Mouse (Mus musculus) CH12.LX (cell line): Measurements from ENCODE around the gene Rbfox1. TPM values are rescaled to one million over a fixed set of nuclear protein-coding genes. Genes with fewer than 3 reads are reported as not detected.

ENCODE experiments used
- DNase-seq: peaks from one replicate; pipeline ENCODE4 v3.0.0-alpha.2; 2013; ENCODE audit errors: extremely low read depth
- H3K27ac ChIP-seq: 2 replicates; pipeline ENCODE4 v1.5.1; 2012; ENCODE audit warnings: low read depth, mild to moderate bottlenecking, control low read depth, moderate library complexity; ENCODE audit not compliant: insufficient read depth
- H3K27me3 ChIP-seq: replicated peaks from 2 replicates; pipeline ENCODE3; 2012; ENCODE audit warnings: inconsistent platforms
- H3K36me3 ChIP-seq, 2 experiments: replicated peaks in 1 of 2; 2 replicates each; pipeline versions ENCODE3 to v1.6.1; 2012; ENCODE audit warnings: inconsistent platforms in 1 of 2, low read length in 1 of 2, mild to moderate bottlenecking in 1 of 2, mixed read lengths in 1 of 2, moderate library complexity in 1 of 2; ENCODE audit not compliant: control insufficient read depth in 1 of 2, insufficient read depth in 1 of 2
- H3K4me1 ChIP-seq, 2 experiments: 2 replicates each; pipeline ENCODE4 v1.6.1; 2012; ENCODE audit warnings: inconsistent platforms in 1 of 2, moderate library complexity in 1 of 2; ENCODE audit not compliant: insufficient read depth in 2 of 2, control insufficient read depth in 1 of 2
- H3K4me2 ChIP-seq: 2 replicates; pipeline ENCODE4 v1.6.1; 2012; ENCODE audit warnings: low read depth, mild to moderate bottlenecking, control low read depth; ENCODE audit not compliant: poor library complexity, insufficient read depth, severe bottlenecking
- H3K4me3 ChIP-seq, 3 experiments: fragments of 150-350 bp in 1 of 3; sonication (generic) in 1 of 3; replicated peaks in 1 of 3; 2 replicates each; pipeline versions ENCODE3 to v1.5.1; 2011 to 2012; ENCODE audit warnings: low read depth in 2 of 3, low read length in 2 of 3, mild to moderate bottlenecking in 2 of 3, moderate library complexity in 2 of 3, control low read depth in 1 of 3, improper control_type of control experiment in 1 of 3, inconsistent platforms in 1 of 3, mixed read lengths in 1 of 3; ENCODE audit not compliant: poor library complexity in 1 of 3
- H3K79me2 ChIP-seq: replicated peaks from 2 replicates; pipeline ENCODE4 v1.6.1; 2012; ENCODE audit warnings: mild to moderate bottlenecking, moderate library complexity; ENCODE audit not compliant: control insufficient read depth, poor library complexity, insufficient read depth, severe bottlenecking; ENCODE audit errors: extremely low read depth
- H3K9ac ChIP-seq: 2 replicates; pipeline ENCODE4 v1.6.1; 2012; ENCODE audit warnings: low read depth, mild to moderate bottlenecking, control low read depth, moderate library complexity; ENCODE audit not compliant: insufficient read depth
- H3K9me3 ChIP-seq: replicated peaks from 2 replicates; pipeline ENCODE3; 2012; ENCODE audit warnings: low read length, inconsistent platforms, mixed read lengths
- BHLHE40 ChIP-seq: IDR thresholded peaks from 2 replicates; pipeline ENCODE4 v1.6.1; 2011; ENCODE audit warnings: mild to moderate bottlenecking, low read depth, low read length, improper control_type of control experiment
- CHD1 ChIP-seq: IDR thresholded peaks from 2 replicates; pipeline ENCODE4 v1.6.1; 2012; ENCODE audit warnings: low read depth, low read length, improper control_type of control experiment, inconsistent platforms
- CHD2 ChIP-seq: IDR thresholded peaks from 2 replicates; pipeline ENCODE4 v1.6.1; 2011; ENCODE audit warnings: low read length, improper control_type of control experiment
- CTCF ChIP-seq, 2 experiments: IDR thresholded peaks in 1 of 2; conservative IDR thresholded peaks in 1 of 2; 2 replicates each; pipeline ENCODE4 v1.5.1; 2011 to 2012; ENCODE audit warnings: low read depth in 2 of 2, low read length in 2 of 2, improper control_type of control experiment in 1 of 2, inconsistent platforms in 1 of 2, mild to moderate bottlenecking in 1 of 2, moderate library complexity in 1 of 2
- E2F4 ChIP-seq: IDR thresholded peaks from 2 replicates; pipeline ENCODE4 v1.6.1; 2011; ENCODE audit warnings: low read depth, low read length, improper control_type of control experiment; ENCODE audit not compliant: insufficient replicate concordance
- EP300 ChIP-seq: IDR thresholded peaks from 2 replicates; pipeline ENCODE4 v1.6.1; 2011; ENCODE audit warnings: low read length, improper control_type of control experiment
- GABPA ChIP-seq: IDR thresholded peaks from 2 replicates; pipeline ENCODE4 v1.6.1; 2012; ENCODE audit warnings: low read depth, low read length, improper control_type of control experiment, inconsistent platforms; ENCODE audit not compliant: insufficient replicate concordance
- JUN ChIP-seq: IDR thresholded peaks from 2 replicates; pipeline ENCODE4 v1.6.1; 2011; ENCODE audit warnings: low read depth, mild to moderate bottlenecking, low read length, improper control_type of control experiment, moderate library complexity; ENCODE audit not compliant: insufficient read depth
- JUND ChIP-seq: conservative IDR thresholded peaks from 2 replicates; pipeline ENCODE4 v1.6.1; 2011; ENCODE audit warnings: low read depth, low read length, improper control_type of control experiment
- MAX ChIP-seq: IDR thresholded peaks from 2 replicates; pipeline ENCODE4 v1.6.1; 2011; ENCODE audit warnings: low read length, improper control_type of control experiment
- MAZ ChIP-seq: IDR thresholded peaks from 2 replicates; pipeline ENCODE4 v1.6.1; 2012; ENCODE audit warnings: low read depth, mild to moderate bottlenecking, inconsistent platforms, low read length, improper control_type of control experiment, moderate library complexity
- MEF2A ChIP-seq: IDR thresholded peaks from 2 replicates; pipeline ENCODE4 v1.6.1; 2014; ENCODE audit warnings: low read depth, mild to moderate bottlenecking, inconsistent platforms, low read length, improper control_type of control experiment, borderline replicate concordance
- MYC ChIP-seq: IDR thresholded peaks from 2 replicates; pipeline ENCODE4 v1.6.1; 2011; ENCODE audit warnings: low read depth, mild to moderate bottlenecking, improper control_type of control experiment, low read length
- NRF1 ChIP-seq: IDR thresholded peaks from 2 replicates; pipeline ENCODE4 v1.6.1; 2014; ENCODE audit warnings: low read depth, mild to moderate bottlenecking, inconsistent platforms, low read length, improper control_type of control experiment, moderate library complexity
- PAX5 ChIP-seq: IDR thresholded peaks from 2 replicates; pipeline ENCODE4 v1.6.1; 2012; ENCODE audit warnings: low read length, inconsistent platforms, mixed read lengths
- RAD21 ChIP-seq: IDR thresholded peaks from 2 replicates; pipeline ENCODE4 v1.6.1; 2011; ENCODE audit warnings: low read depth, mild to moderate bottlenecking, low read length, improper control_type of control experiment, moderate library complexity
- RCOR1 ChIP-seq: conservative IDR thresholded peaks from 2 replicates; pipeline ENCODE4 v1.6.1; 2012; ENCODE audit warnings: low read depth, mild to moderate bottlenecking, inconsistent platforms, low read length, improper control_type of control experiment
- SIN3A ChIP-seq: IDR thresholded peaks from 2 replicates; pipeline ENCODE4 v1.6.1; 2012; ENCODE audit warnings: low read length, improper control_type of control experiment, inconsistent platforms
- SMC3 ChIP-seq: IDR thresholded peaks from 2 replicates; pipeline ENCODE4 v1.6.1; 2011; ENCODE audit warnings: low read depth, low read length, improper control_type of control experiment
- TBP ChIP-seq: conservative IDR thresholded peaks from 2 replicates; pipeline ENCODE4 v1.6.1; 2011; ENCODE audit warnings: low read depth, low read length, improper control_type of control experiment
- TCF12 ChIP-seq: IDR thresholded peaks from 2 replicates; pipeline ENCODE4 v1.6.1; 2014; ENCODE audit warnings: low read depth, mild to moderate bottlenecking, inconsistent platforms, low read length, improper control_type of control experiment
- UBTF ChIP-seq: IDR thresholded peaks from 2 replicates; pipeline ENCODE4 v1.6.1; 2012; ENCODE audit warnings: low read depth, mild to moderate bottlenecking, inconsistent platforms, low read length, improper control_type of control experiment, moderate library complexity
- USF2 ChIP-seq: conservative IDR thresholded peaks from 2 replicates; pipeline ENCODE4 v1.6.1; 2011; ENCODE audit warnings: low read depth, low read length, improper control_type of control experiment
- ZMIZ1 ChIP-seq: IDR thresholded peaks from 2 replicates; pipeline ENCODE4 v1.6.1; 2012; ENCODE audit warnings: low read depth, mild to moderate bottlenecking, inconsistent platforms, low read length, improper control_type of control experiment
- ZNF384 ChIP-seq: IDR thresholded peaks from 2 replicates; pipeline ENCODE4 v1.6.1; 2012; ENCODE audit warnings: low read depth, low read length, improper control_type of control experiment, inconsistent platforms
- dilution Hi-C: fragments of 300-500 bp; cut with MboI; formaldehyde crosslinking; loops from 2 replicates; pipeline ENCODE4 v1.14.3; 2020; ENCODE audit warnings: low sequenced_read_pairs; ENCODE audit not compliant: extremely low pct_unique_long_range_greater_than_20kb, extremely low pct_ligation_motif_present
- in situ Hi-C: fragments of 300-500 bp; cut with MboI; formaldehyde crosslinking; loops from 3 replicates; pipeline ENCODE4 v1.14.3; 2019; ENCODE audit warnings: low sequenced_read_pairs, low pct_ligation_motif_present, low pct_unique_long_range_greater_than_20kb, mixed read lengths
- polyA plus RNA-seq: library from polyadenylated mRNA; unstranded; fragments of >175 nt; gene quantifications from 2 replicates; pipeline ENCODE4 v1.2.1, GENCODE M21; 2012; ENCODE audit warnings: low read depth; ENCODE audit not compliant: insufficient read length
- total RNA-seq, 2 experiments: library from RNA; depleted of rRNA; stranded (reverse); fragments of 300-350 nt in 1 of 2; fragments of >200 nt in 1 of 2; gene quantifications; 2 replicates each; pipeline ENCODE4 v1.2.3; 2012 to 2014

Rbfox1 gene
- total and polyA plus RNA-seq, 3 experiments = not detected

DNA sequence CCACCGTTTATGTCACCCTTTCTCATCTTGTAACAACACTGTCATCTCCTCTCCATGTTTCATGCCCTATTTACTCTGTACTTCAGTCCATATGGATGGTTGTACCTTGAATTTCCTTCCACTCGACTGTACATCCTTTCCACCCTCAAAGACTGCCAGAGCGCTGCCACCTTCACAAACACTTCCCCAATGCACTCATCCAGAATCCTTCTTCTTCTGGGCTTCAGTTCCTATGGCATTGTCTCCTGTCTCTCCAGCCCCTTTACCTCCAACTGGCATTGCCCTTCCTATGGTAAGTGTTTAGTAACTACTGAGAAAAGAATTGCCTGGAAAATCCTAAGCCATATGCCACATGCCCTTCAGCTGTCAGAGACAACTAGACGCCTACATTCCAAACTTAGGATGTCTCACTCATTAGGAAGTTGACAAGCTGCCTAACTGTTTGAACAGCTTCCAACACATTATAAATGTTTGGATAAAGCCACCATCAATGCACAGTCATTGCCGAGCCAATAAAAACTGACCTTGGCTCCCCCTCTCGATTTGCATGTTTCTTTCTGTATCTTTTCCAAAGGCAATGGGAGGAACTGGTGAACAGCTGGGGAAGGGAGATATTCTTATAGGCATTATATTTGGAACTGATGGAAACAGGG, 505.2 kb downstream of the Rbfox1 start:
- TF ChIP-seq UBTF (no peak), MAX (no peak), SIN3A (no peak), JUN (no peak), RAD21 (no peak), SMC3 (no peak), CHD1 (no peak), GABPA (no peak), CTCF (conservative IDR thresholded peaks at IDR 0.05 in 1 of 2, IDR thresholded peaks at IDR 0.05 in 1 of 2; ENCODE audit: low read depth in 2 of 2, low read length in 2 of 2) (no peak), MEF2A (no peak), NRF1 (no peak), BHLHE40 (no peak), TCF12 (no peak), E2F4 (no peak), JUND (no peak), CHD2 (no peak), MAZ (no peak), ZMIZ1 (no peak)
- Histone ChIP-seq H3K4me2 (no peak overlapping the region), H3K9ac (no peak overlapping the region), H3K27ac (no peak overlapping the region), H3K9me3 (peaks cover 73% of the 10 kb centered on the region), H3K36me3 (no peaks in the 10 kb centered on the region), H3K79me2 (no peaks in the 10 kb centered on the region), H3K4me3 (no peak overlapping the region), H3K27me3 (no peaks in the 10 kb centered on the region), H3K4me1 (no peaks in the 10 kb centered on the region)
- no peak for DNase-seq
- in situ Hi-C loops = no loop called here
- dilution Hi-C loops = no loop called here

DNA sequence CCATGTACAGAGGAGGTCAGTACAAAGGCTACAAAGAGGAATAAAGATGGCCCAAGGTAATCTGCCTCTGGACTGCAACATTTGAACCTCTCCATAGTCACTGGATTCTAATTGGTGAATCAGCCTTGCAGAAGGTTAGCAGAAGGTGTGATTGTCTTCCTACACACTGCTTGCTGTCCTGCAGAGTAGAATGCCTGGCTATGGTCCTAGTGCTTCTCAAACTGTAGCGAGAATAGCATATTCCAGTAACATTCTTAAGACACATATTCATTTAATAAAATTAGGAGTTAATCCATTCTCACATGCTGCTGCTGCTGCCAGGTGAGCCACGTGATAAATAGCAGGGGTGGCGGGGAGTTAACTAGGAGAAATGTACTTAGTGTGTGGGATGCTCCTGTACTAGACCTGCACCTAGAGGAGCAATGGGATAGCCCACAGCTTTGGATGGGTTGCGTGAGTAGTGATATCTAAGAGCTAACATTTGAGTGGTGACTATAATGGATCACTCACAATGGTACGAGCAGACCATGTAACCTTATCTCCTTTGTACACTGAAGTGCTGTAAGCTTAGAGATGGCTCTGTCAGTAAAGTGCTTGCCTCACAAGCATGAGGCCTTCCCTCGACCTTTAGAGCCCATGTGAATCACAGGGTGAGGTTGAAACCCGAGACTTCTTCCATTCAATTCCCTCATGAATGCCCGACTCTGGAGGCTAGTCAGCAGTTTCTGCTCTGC, 511.7 kb downstream of the Rbfox1 start:
- in situ Hi-C loops = no loop called here
- DNase-seq = no peak

More for the DNA sequence above, 511.7 kb downstream of the Rbfox1 start:
- Histone ChIP-seq H3K27ac (no peak overlapping the region), H3K4me3 (no peak overlapping the region), H3K79me2 (no peaks in the 10 kb centered on the region), H3K9me3 (peaks cover 74% of the 10 kb centered on the region), H3K4me1 (no peaks in the 10 kb centered on the region), H3K4me2 (no peak overlapping the region), H3K9ac (no peak overlapping the region), H3K27me3 (no peaks in the 10 kb centered on the region), H3K36me3 (no peaks in the 10 kb centered on the region)
- dilution Hi-C loops = no loop called here
- TF ChIP-seq RAD21 (no peak), USF2 (no peak), MAX (no peak), ZNF384 (no peak), ZMIZ1 (no peak), PAX5 (no peak), JUN (no peak), EP300 (no peak), RCOR1 (no peak), CTCF (conservative IDR thresholded peaks at IDR 0.05 in 1 of 2, IDR thresholded peaks at IDR 0.05 in 1 of 2; ENCODE audit: low read depth in 2 of 2, low read length in 2 of 2) (no peak), TBP (no peak), E2F4 (no peak), JUND (no peak), MYC (no peak)
- TF ChIP-seq, all 38 proteins: peak for 0
